Mouse (Mus musculus) forebrain, embryonic 15.5 days (tissue): ENCODE results near the gene Aoc1. TPM values are rescaled to one million over a fixed set of nuclear protein-coding genes. Genes with fewer than 3 reads are reported as not detected.

Experiments
- ATAC-seq: fragments of 200-750 bp; cut with Nextera tagmentation; replicated peaks from 2 replicates; pipeline ENCODE4 v1.8.0; 2017; ENCODE audit warnings: mild to moderate bottlenecking, moderate TSS enrichment, moderate library complexity
- H3K27ac ChIP-seq: fragments of 300-500 bp; sonication (generic); replicated peaks from 2 replicates; pipeline ENCODE4 v1.5.1; 2015; ENCODE audit warnings: mild to moderate bottlenecking, inconsistent platforms
- H3K27me3 ChIP-seq: fragments of 300-500 bp; sonication (generic); 2 replicates; pipeline ENCODE4 v1.6.1; 2015; ENCODE audit warnings: inconsistent platforms
- H3K36me3 ChIP-seq: fragments of 300-500 bp; sonication (generic); 2 replicates; pipeline ENCODE4 v1.6.1; 2015; ENCODE audit warnings: mild to moderate bottlenecking, inconsistent platforms
- H3K4me1 ChIP-seq: fragments of 300-500 bp; sonication (generic); 2 replicates; pipeline ENCODE4 v1.6.1; 2015; ENCODE audit warnings: inconsistent platforms
- H3K4me2 ChIP-seq: fragments of 300-500 bp; sonication (generic); replicated peaks from 2 replicates; pipeline ENCODE4 v1.6.1; 2015; ENCODE audit warnings: mild to moderate bottlenecking, inconsistent platforms
- H3K4me3 ChIP-seq: fragments of 300-500 bp; sonication (generic); 2 replicates; pipeline ENCODE4 v1.5.1; 2015; ENCODE audit warnings: mild to moderate bottlenecking, inconsistent platforms
- H3K9ac ChIP-seq: fragments of 300-500 bp; sonication (generic); replicated peaks from 2 replicates; pipeline ENCODE4 v1.6.1; 2015; ENCODE audit warnings: mild to moderate bottlenecking, inconsistent platforms
- H3K9me3 ChIP-seq: fragments of 300-500 bp; sonication (generic); 2 replicates; pipeline ENCODE4 v1.6.1; 2016; ENCODE audit warnings: inconsistent platforms
- whole genome bisulfite sequencing: fragments of 180-500 bp; shearing (Covaris S2); methylation state at CpG from one replicate; pipeline ENCODE4 v1.1.7; 2015; ENCODE audit warnings: mixed read lengths; 5-methylcytosine and 5-hydroxymethylcytosine counted together
- polyA plus RNA-seq: library from polyadenylated mRNA; unstranded; fragments of >200 nt; fragmentation: Nextera tagmentation; extraction: Ambion mirVana; gene quantifications from 2 replicates; pipeline ENCODE4 v1.2.1, GENCODE M21; 2015

Gene Aoc1
- polyA plus RNA-seq, 1 experiment from 2014 or later: not detected

- ATAC-seq: no peak
- no peak overlapping the region for H3K4me3 ChIP-seq
- H3K4me2 ChIP-seq: no peak overlapping the region
- H3K27ac ChIP-seq: no peak overlapping the region
- H3K4me1 ChIP-seq: no peaks in the 10 kb centered on the region
- 82% methylated on average over 2 of the region's 2 CpGs for WGBS
- no peaks in the 10 kb centered on the region for H3K36me3 ChIP-seq
- no peak overlapping the region for H3K9ac ChIP-seq
- no peaks in the 10 kb centered on the region for H3K9me3 ChIP-seq
- no peaks in the 10 kb centered on the region for H3K27me3 ChIP-seq
Observed at GRCm38 (mm10) chr6:48949596-48949995, 76.9 kb downstream of the Aoc1 start.

- Histone ChIP-seq H3K9ac (no peak overlapping the region), H3K4me1 (no peaks in the 10 kb centered on the region), H3K9me3 (no peaks in the 10 kb centered on the region), H3K36me3 (no peaks in the 10 kb centered on the region), H3K27ac (no peak overlapping the region), H3K4me2 (no peak overlapping the region), H3K4me3 (no peak overlapping the region), H3K27me3 (no peaks in the 10 kb centered on the region)
- WGBS: 91% methylated on average over 5 of the region's 5 CpGs
- no peak for ATAC-seq
Observed at GRCm38 (mm10) chr6:48950676-48951075, 78.0 kb downstream of the Aoc1 start.

GRCm38 (mm10) chr6:48951630-48952029 lies 78.9 kb downstream of the Aoc1 start:
- Histone ChIP-seq H3K36me3 (no peaks in the 10 kb centered on the region), H3K27me3 (no peaks in the 10 kb centered on the region), H3K9me3 (no peaks in the 10 kb centered on the region), H3K9ac (no peak overlapping the region), H3K4me3 (no peak overlapping the region), H3K4me1 (no peaks in the 10 kb centered on the region), H3K4me2 (no peak overlapping the region), H3K27ac (no peak overlapping the region)
- ATAC-seq: no peak
- WGBS: 88% methylated on average over 6 of the region's 6 CpGs

GRCm38 (mm10) chr6:48953220-48953619 lies 80.5 kb downstream of the Aoc1 start:
- Histone ChIP-seq H3K27me3 (no peaks in the 10 kb centered on the region), H3K4me3 (no peak overlapping the region), H3K9me3 (no peaks in the 10 kb centered on the region), H3K9ac (no peak overlapping the region), H3K4me2 (no peak overlapping the region), H3K4me1 (no peaks in the 10 kb centered on the region), H3K27ac (no peak overlapping the region), H3K36me3 (no peaks in the 10 kb centered on the region)
- WGBS: 85% methylated on average over 5 of the region's 5 CpGs
- ATAC-seq: no peak

GRCm38 (mm10) chr6:48954211-48954610 lies 81.5 kb downstream of the Aoc1 start:
- no peaks in the 10 kb centered on the region for H3K27me3 ChIP-seq
- H3K36me3 ChIP-seq: no peaks in the 10 kb centered on the region
- no peaks in the 10 kb centered on the region for H3K9me3 ChIP-seq
- no peak overlapping the region for H3K4me3 ChIP-seq
- ATAC-seq: no peak
- WGBS: 86% methylated on average over 5 of the region's 5 CpGs
- H3K4me1 ChIP-seq: no peaks in the 10 kb centered on the region
- H3K9ac ChIP-seq: no peak overlapping the region
- H3K4me2 ChIP-seq: no peak overlapping the region
- no peak overlapping the region for H3K27ac ChIP-seq

- ATAC-seq: 0 out of 2 replicates have a peak, but pooled peaks have one; percentile 48
- Histone ChIP-seq H3K4me2 (no peak overlapping the region), H3K4me3 (no peak overlapping the region), H3K27me3 (no peaks in the 10 kb centered on the region), H3K9ac (no peak overlapping the region), H3K9me3 (no peaks in the 10 kb centered on the region), H3K4me1 (no peaks in the 10 kb centered on the region), H3K27ac (no peak overlapping the region), H3K36me3 (no peaks in the 10 kb centered on the region)
- 66% methylated on average over 1 of the region's 1 CpGs for WGBS
Observed at GRCm38 (mm10) chr6:48954946-48955345, 82.2 kb downstream of the Aoc1 start.

GRCm38 (mm10) chr6:48956785-48957184 lies 84.1 kb downstream of the Aoc1 start:
- H3K27me3 ChIP-seq: no peaks in the 10 kb centered on the region
- H3K4me2 ChIP-seq: no peak overlapping the region
- ATAC-seq: no peak
- no peaks in the 10 kb centered on the region for H3K9me3 ChIP-seq
- H3K4me1 ChIP-seq: no peaks in the 10 kb centered on the region
- H3K4me3 ChIP-seq: no peak overlapping the region
- no peaks in the 10 kb centered on the region for H3K36me3 ChIP-seq
- H3K27ac ChIP-seq: no peak overlapping the region
- 88% methylated on average over 4 of the region's 4 CpGs for WGBS
- H3K9ac ChIP-seq: no peak overlapping the region

GRCm38 (mm10) chr6:48958053-48958452 lies 85.4 kb downstream of the Aoc1 start:
- WGBS: 74% methylated on average over 1 of the region's 1 CpGs
- Histone ChIP-seq H3K9me3 (no peaks in the 10 kb centered on the region), H3K4me3 (no peak overlapping the region), H3K27ac (no peak overlapping the region), H3K4me1 (no peaks in the 10 kb centered on the region), H3K9ac (no peak overlapping the region), H3K27me3 (no peaks in the 10 kb centered on the region), H3K36me3 (no peaks in the 10 kb centered on the region), H3K4me2 (no peak overlapping the region)
- no peak for ATAC-seq

Other genes starting within 250 kb of the Aoc1 start
- 10.1 and 11.2 TPM in 2 replicates for gene AI854703, start 246.1 kb upstream of the Aoc1 start, polyA plus RNA-seq
- gene Gimap8, start 225.7 kb upstream of the Aoc1 start, polyA plus RNA-seq: 0.33 and 0.42 TPM in 2 replicates
- 1.1 and 1.8 TPM in 2 replicates for gene Gimap9, start 196.8 kb upstream of the Aoc1 start, polyA plus RNA-seq
- 1.1 TPM in 2 replicates for gene Gimap4, start 188.3 kb upstream of the Aoc1 start, polyA plus RNA-seq
- gene Gimap6, start 164.7 kb upstream of the Aoc1 start, polyA plus RNA-seq: 5.7 and 5.8 TPM in 2 replicates
- 1.2 TPM in 1 of 2 replicates, not detected in the other for gene Gm28053, start 154.3 kb upstream of the Aoc1 start, polyA plus RNA-seq
- not detected in 2 replicates for gene Gimap7, start 154.3 kb upstream of the Aoc1 start, polyA plus RNA-seq
- gene Gimap1, start 133.8 kb upstream of the Aoc1 start, polyA plus RNA-seq: 4.1 and 4.6 TPM in 2 replicates
- 0.86 and 1.2 TPM in 2 replicates for gene Gimap5, start 126.7 kb upstream of the Aoc1 start, polyA plus RNA-seq
- gene Gimap3, start 102.0 kb upstream of the Aoc1 start, polyA plus RNA-seq: not detected in 2 replicates
- gene Tmem176a, start 32.0 kb upstream of the Aoc1 start, polyA plus RNA-seq: 11.1 and 11.2 TPM in 2 replicates
- gene Tmem176b, start 31.4 kb upstream of the Aoc1 start, polyA plus RNA-seq: 85.0 and 90.2 TPM in 2 replicates
- gene 1600015I10Rik, start 57.0 kb downstream of the Aoc1 start, polyA plus RNA-seq: not detected in 2 replicates
- gene Doxl2, start 102.1 kb downstream of the Aoc1 start, polyA plus RNA-seq: not detected in 2 replicates
- gene Svs1, start 114.0 kb downstream of the Aoc1 start, polyA plus RNA-seq: not detected in 2 replicates
- 0.24 and 0.47 TPM in 2 replicates for gene Gpnmb, start 163.7 kb downstream of the Aoc1 start, polyA plus RNA-seq
- 67.4 and 69.2 TPM in 2 replicates for gene Malsu1, start 200.9 kb downstream of the Aoc1 start, polyA plus RNA-seq